Mouse (Mus musculus): ENCODE results near the gene Tmem205. TPM values are rescaled to one million over a fixed set of nuclear protein-coding genes. Genes with fewer than 3 reads are reported as not detected.

The Tmem205 gene
- total RNA-seq, 2 experiments from 2014 or later = 1.5 to 9.8 TPM

DNA sequence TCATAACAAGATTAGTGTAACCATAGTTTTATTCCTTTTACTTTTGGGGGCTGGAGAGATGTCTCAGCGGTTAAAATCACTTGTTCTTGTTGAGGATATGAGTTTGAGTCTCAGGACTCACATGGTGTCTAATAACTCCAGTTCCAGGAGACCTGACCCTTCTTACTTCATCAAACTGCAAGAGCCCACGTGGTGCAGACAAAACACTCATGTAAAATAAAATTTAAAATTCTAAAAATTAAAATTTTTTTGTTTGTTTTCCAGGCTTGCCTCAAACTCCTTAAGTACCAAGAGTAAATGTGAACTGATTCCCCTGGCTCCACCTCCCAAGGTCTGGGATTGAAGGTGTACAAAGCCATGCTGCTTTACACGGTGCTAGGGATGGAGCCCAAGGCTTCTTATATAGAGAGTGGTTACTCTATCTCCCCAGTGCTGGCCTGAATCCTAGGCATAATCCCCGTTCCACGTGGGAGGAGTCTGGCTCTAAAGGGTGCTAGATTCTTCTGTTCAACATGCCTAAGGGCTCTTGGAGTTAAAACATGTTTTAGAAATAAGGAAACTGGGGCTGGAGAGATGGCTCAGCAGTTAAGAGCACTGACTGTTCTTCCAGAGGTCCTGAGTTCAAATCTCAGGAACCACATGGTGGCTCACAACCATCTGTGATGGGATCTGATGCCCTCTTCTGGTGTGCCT lies 8.5 kb downstream of the Tmem205 start:
- no peak for ATAC-seq (replicated peaks; ENCODE audit: low FRiP score, poor library complexity, severe bottlenecking)

DNA sequence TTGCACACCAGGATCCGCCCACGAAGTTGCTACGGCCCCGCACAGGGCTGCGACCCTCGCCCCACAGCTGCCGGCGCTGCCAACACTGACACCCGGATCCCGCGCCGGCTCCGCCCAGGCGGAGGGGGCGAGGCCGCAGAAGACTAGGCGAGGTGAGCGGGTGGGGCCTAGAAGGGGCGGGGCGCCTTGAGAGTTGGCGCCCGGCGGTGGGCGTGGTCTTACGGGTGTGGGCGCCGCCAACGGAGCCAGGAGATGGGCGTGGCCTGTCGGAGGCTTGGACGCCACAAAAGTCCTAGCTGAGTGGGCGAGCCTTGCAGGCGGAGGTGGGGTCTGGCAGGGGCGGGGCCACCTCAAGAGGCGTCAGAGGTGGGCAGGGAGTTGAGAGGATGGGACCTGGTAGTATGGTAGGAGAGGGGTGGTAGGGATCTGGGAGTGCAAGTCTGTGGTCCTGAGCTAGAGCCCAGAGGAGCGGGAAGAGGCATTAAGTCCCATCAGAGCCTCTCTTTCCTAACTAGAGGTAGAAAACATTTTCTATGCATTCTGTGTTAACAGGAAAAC lies 9.2 kb downstream of the Tmem205 start, which contains the start of gene Rab3d:
Gene Rab3d (minus strand): TSS at position 158 of the 558 bp plus-strand sequence.
- peak; percentile 91 for ATAC-seq (replicated peaks; ENCODE audit: low FRiP score, poor library complexity, severe bottlenecking)

GRCm38 (mm10) chr9:21917493-21918034 lies 9.8 kb downstream of the Tmem205 start:
- no peak for ATAC-seq (replicated peaks; ENCODE audit: low FRiP score, poor library complexity, severe bottlenecking)

- ATAC-seq (replicated peaks; ENCODE audit: low FRiP score, poor library complexity, severe bottlenecking) = no peak
Observed at GRCm38 (mm10) chr9:21916851-21917492, 10.4 kb downstream of the Tmem205 start.

DNA sequence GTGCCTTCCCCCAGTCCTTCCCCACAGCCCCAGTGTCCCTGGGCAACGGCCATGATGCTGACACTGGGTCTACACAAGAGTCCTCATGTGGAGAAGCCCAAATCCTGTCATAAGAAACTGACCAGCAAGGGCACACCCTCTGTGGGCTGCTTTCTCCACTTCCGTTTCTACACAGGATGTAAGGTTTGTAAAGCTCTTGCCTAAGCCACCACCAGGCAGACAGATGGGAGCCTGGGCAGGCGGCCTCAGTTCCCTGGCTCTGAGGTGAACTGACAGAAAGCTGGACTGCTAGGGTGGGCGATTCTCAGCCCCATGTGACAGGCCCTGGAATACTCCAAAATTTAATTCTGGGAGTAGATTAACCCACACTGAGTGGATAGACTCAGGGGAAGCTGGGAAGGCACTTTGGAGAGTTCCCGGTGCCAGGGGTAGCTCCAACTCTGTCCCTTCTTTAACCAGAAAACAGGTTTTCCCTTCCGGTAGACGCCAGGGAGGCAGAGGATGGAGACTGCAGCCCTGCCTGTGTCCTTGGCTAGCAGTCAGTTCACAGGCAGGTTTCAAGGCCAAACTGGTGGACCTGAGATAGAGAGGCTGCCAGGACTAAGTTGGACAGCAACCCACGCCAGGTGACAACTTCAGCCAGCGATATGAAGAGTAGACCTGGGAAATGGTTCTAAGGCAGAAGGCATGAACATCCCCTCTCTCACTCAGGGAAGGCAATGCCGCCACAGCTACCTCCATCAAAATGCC lies 17.7 kb downstream of the Tmem205 start:
- ATAC-seq (replicated peaks; ENCODE audit: low FRiP score, poor library complexity, severe bottlenecking) = no peak

- ATAC-seq (replicated peaks; ENCODE audit: low FRiP score, poor library complexity, severe bottlenecking) = no peak
Observed at GRCm38 (mm10) chr9:21908216-21908615, 19.1 kb downstream of the Tmem205 start.

GRCm38 (mm10) chr9:21904031-21904430 lies 23.3 kb downstream of the Tmem205 start:
- ATAC-seq (replicated peaks; ENCODE audit: low FRiP score, poor library complexity, severe bottlenecking) = no peak

GRCm38 (mm10) chr9:21901223-21901820 lies 26.0 kb downstream of the Tmem205 start:
- ATAC-seq (replicated peaks; ENCODE audit: low FRiP score, poor library complexity, severe bottlenecking) = no peak

DNA sequence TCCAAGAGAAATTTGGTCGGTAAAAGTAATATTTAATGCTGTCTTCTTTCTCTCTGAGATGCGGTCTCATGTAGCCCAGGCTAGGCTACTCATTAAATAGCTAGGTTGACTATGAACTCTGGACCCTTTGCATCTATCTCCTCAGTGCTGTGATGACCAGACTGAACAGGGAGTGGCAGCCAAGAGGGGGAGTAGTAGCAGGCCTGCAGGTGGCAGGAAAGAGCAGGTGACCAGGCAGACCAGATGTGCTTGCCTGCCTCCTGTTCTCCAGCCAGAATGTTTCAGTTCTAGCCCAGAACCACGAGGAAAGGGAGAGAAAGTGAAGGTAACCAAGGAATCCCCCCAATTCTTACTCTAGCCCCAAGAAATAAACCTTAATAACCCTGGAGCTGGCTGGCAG lies 38.1 kb downstream of the Tmem205 start:
- ATAC-seq (replicated peaks; ENCODE audit: low FRiP score, poor library complexity, severe bottlenecking) = no peak

DNA sequence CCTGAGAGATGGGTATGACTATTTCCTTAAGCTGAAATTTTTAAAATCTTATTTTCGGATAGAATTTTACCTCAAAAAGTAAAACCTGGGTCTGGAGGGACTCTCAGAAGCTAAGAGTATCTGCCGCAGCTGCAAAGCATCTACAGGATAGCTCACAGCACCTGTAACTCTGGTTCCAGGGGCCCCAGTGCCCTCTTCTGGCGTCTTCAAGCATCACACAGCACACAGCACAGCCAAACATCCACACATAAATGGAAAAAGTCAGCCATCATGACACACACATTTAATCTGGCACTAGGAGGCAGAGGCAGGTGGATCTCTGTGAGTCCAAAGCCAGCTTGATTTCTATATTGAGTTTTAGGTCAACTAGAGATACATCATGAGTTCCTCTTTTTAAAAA lies 50.8 kb downstream of the Tmem205 start:
- ATAC-seq (replicated peaks; ENCODE audit: low FRiP score, poor library complexity, severe bottlenecking) = no peak

DNA sequence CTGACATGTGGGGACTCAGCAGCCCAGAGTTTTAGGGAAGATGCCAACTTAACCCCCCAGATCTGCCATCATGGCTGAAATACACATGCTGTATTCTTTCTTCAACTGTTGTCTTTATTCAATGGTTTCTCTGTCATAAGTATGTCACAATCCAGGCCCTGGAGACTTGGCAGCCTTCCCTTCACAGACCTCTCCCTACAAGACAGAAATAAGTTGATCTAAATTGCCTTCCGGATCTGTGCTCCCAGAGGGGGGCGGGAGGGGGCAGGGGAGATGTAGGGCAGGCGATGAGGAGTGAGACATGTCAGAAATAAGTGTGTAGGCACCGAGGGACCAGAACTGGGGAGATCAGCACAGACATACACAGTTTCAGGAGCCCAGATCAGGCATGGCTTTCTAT lies 55.2 kb downstream of the Tmem205 start:
- no peak for ATAC-seq (replicated peaks; ENCODE audit: low FRiP score, poor library complexity, severe bottlenecking)

Other genes with a start within 250 kb of the Tmem205 start
- 2.5 and 6.9 TPM in 2 replicates for gene Ldlr, start 204.1 kb downstream of the Tmem205 start, total RNA-seq (2015; ENCODE audit: low replicate concordance)
- gene Ldlr, start 204.1 kb downstream of the Tmem205 start, total RNA-seq (2017; ENCODE audit: low replicate concordance) = 3.7 and 5.4 TPM in 2 replicates
- 28.0 and 63.8 TPM in 2 replicates for gene Spc24, start 167.3 kb downstream of the Tmem205 start, total RNA-seq (2015; ENCODE audit: low replicate concordance)
- 23.6 and 31.9 TPM in 2 replicates for gene Spc24, start 167.3 kb downstream of the Tmem205 start, total RNA-seq (2017; ENCODE audit: low replicate concordance)
- gene Kank2, start 128.8 kb downstream of the Tmem205 start, total RNA-seq (2015; ENCODE audit: low replicate concordance) = 1.2 TPM in 1 of 2 replicates, not detected in the other
- gene Kank2, start 128.8 kb downstream of the Tmem205 start, total RNA-seq (2017; ENCODE audit: low replicate concordance) = 0.09 TPM in 1 of 2 replicates, not detected in the other
- 1.3 TPM in 1 of 2 replicates, not detected in the other for gene Angptl8, start 92.0 kb downstream of the Tmem205 start, total RNA-seq (2015; ENCODE audit: low replicate concordance)
- gene Angptl8, start 92.0 kb downstream of the Tmem205 start, total RNA-seq (2017; ENCODE audit: low replicate concordance) = not detected in 2 replicates
- not detected in 2 replicates for gene Dock6, start 74.9 kb downstream of the Tmem205 start, total RNA-seq (2015; ENCODE audit: low replicate concordance)
- gene Dock6, start 74.9 kb downstream of the Tmem205 start, total RNA-seq (2017; ENCODE audit: low replicate concordance) = not detected in 2 replicates
- 17.1 and 21.5 TPM in 2 replicates for gene Rab3d, start 9.4 kb downstream of the Tmem205 start, total RNA-seq (2015; ENCODE audit: low replicate concordance)
- gene Rab3d, start 9.4 kb downstream of the Tmem205 start, total RNA-seq (2017; ENCODE audit: low replicate concordance) = 11.2 and 13.4 TPM in 2 replicates
- gene Ccdc159, start 85 bp downstream of the Tmem205 start, total RNA-seq (2015; ENCODE audit: low replicate concordance) = not detected in 2 replicates
- gene Ccdc159, start 85 bp downstream of the Tmem205 start, total RNA-seq (2017; ENCODE audit: low replicate concordance) = not detected in 2 replicates
- 0.42 TPM in 1 of 2 replicates, not detected in the other for gene Plppr2, start 9.5 kb upstream of the Tmem205 start, total RNA-seq (2015; ENCODE audit: low replicate concordance)
- not detected in 2 replicates for gene Plppr2, start 9.5 kb upstream of the Tmem205 start, total RNA-seq (2017; ENCODE audit: low replicate concordance)
- 0.58 and 1.5 TPM in 2 replicates for gene Swsap1, start 28.2 kb upstream of the Tmem205 start, total RNA-seq (2015; ENCODE audit: low replicate concordance)
- 3.8 and 6.6 TPM in 2 replicates for gene Swsap1, start 28.2 kb upstream of the Tmem205 start, total RNA-seq (2017; ENCODE audit: low replicate concordance)
- gene Epor, start 36.0 kb upstream of the Tmem205 start, total RNA-seq (2015; ENCODE audit: low replicate concordance) = 68.1 and 70.3 TPM in 2 replicates
- 70.3 and 91.0 TPM in 2 replicates for gene Epor, start 36.0 kb upstream of the Tmem205 start, total RNA-seq (2017; ENCODE audit: low replicate concordance)
- gene Rgl3, start 61.9 kb upstream of the Tmem205 start, total RNA-seq (2015; ENCODE audit: low replicate concordance) = not detected in 2 replicates
- not detected in 2 replicates for gene Rgl3, start 61.9 kb upstream of the Tmem205 start, total RNA-seq (2017; ENCODE audit: low replicate concordance)
- 4.2 TPM in 1 of 2 replicates, not detected in the other for gene Ccdc151, start 75.1 kb upstream of the Tmem205 start, total RNA-seq (2015; ENCODE audit: low replicate concordance)
- gene Ccdc151, start 75.1 kb upstream of the Tmem205 start, total RNA-seq (2017; ENCODE audit: low replicate concordance) = 0.84 and 0.85 TPM in 2 replicates
- gene Prkcsh, start 75.2 kb upstream of the Tmem205 start, total RNA-seq (2015; ENCODE audit: low replicate concordance) = 13.1 and 13.4 TPM in 2 replicates
- gene Prkcsh, start 75.2 kb upstream of the Tmem205 start, total RNA-seq (2017; ENCODE audit: low replicate concordance) = 20.2 and 25.0 TPM in 2 replicates
- not detected in 2 replicates for gene Elavl3, start 124.5 kb upstream of the Tmem205 start, total RNA-seq (2015; ENCODE audit: low replicate concordance)
- gene Elavl3, start 124.5 kb upstream of the Tmem205 start, total RNA-seq (2017; ENCODE audit: low replicate concordance) = not detected in 2 replicates
- gene Gm49318, start 143.7 kb upstream of the Tmem205 start, total RNA-seq (2015; ENCODE audit: low replicate concordance) = not detected in 2 replicates
- not detected in 2 replicates for gene Gm49318, start 143.7 kb upstream of the Tmem205 start, total RNA-seq (2017; ENCODE audit: low replicate concordance)
- 1.0 and 4.0 TPM in 2 replicates for gene Zfp653, start 143.8 kb upstream of the Tmem205 start, total RNA-seq (2015; ENCODE audit: low replicate concordance)
- 1.6 and 2.8 TPM in 2 replicates for gene Zfp653, start 143.8 kb upstream of the Tmem205 start, total RNA-seq (2017; ENCODE audit: low replicate concordance)
- 1.9 and 3.3 TPM in 2 replicates for gene Ecsit, start 157.9 kb upstream of the Tmem205 start, total RNA-seq (2015; ENCODE audit: low replicate concordance)
- gene Ecsit, start 157.9 kb upstream of the Tmem205 start, total RNA-seq (2017; ENCODE audit: low replicate concordance) = 3.5 and 4.2 TPM in 2 replicates
- gene Cnn1, start 171.7 kb upstream of the Tmem205 start, total RNA-seq (2015; ENCODE audit: low replicate concordance) = not detected in 2 replicates
- gene Cnn1, start 171.7 kb upstream of the Tmem205 start, total RNA-seq (2017; ENCODE audit: low replicate concordance) = not detected in 2 replicates
- 28.4 and 30.7 TPM in 2 replicates for gene Elof1, start 189.6 kb upstream of the Tmem205 start, total RNA-seq (2015; ENCODE audit: low replicate concordance)
- gene Elof1, start 189.6 kb upstream of the Tmem205 start, total RNA-seq (2017; ENCODE audit: low replicate concordance) = 14.1 and 15.8 TPM in 2 replicates
- 10.8 and 20.7 TPM in 2 replicates for gene Acp5, start 208.2 kb upstream of the Tmem205 start, total RNA-seq (2015; ENCODE audit: low replicate concordance)
- 9.8 and 18.1 TPM in 2 replicates for gene Acp5, start 208.2 kb upstream of the Tmem205 start, total RNA-seq (2017; ENCODE audit: low replicate concordance)
- 5.6 and 8.8 TPM in 2 replicates for gene Pigyl, start 229.3 kb upstream of the Tmem205 start, total RNA-seq (2015; ENCODE audit: low replicate concordance)
- gene Pigyl, start 229.3 kb upstream of the Tmem205 start, total RNA-seq (2017; ENCODE audit: low replicate concordance) = 8.2 and 9.3 TPM in 2 replicates

All from erythroblast, adult 5-6 weeks (primary cell).